Mouse (Mus musculus): ENCODE results near the gene Dbndd2.

Dbndd2 gene

GRCm38 (mm10) chr2:164485681-164486257, at the start of gene Dbndd2:
Gene Dbndd2 (plus strand): TSS chr2:164486106.
- peak; percentile 22 for DNase-seq (ENCODE audit: low read depth, low spot score)

DNA sequence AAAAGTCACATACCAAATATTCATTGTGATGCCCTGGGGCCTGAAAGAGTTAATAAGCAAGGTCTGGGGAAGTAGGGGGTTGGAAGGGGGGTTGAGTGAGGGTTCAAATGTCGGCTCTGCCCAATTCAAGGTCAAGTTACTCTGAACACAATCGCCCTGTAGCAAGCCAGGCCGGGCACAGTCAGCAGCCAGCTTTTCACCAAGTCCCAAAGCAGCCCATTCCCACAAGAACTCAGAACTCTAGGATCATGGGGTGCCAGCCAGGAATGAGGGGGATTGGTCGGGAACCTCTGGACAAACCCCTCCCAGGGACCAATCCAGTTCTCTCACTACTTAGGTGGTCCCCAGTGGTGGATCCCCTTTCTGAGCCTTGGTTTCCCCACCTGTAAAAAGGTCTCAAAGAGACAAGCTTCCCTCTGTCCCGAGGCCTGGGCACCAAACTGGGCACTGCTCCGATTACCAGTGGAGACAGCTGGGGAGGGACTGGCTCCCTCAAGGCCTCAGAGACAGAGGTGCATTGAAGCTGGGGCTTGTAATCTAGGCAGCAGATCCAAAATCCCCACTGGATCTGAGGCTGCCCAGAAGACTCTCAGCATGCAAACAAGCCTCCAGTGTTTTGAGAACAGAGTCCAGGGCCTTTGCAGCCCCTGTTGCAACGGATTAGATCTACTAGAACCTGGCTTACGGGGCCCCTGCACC, 49.5 kb upstream of the Dbndd2 start:
- no peak for DNase-seq (ENCODE audit: low read depth, low spot score)

DNA sequence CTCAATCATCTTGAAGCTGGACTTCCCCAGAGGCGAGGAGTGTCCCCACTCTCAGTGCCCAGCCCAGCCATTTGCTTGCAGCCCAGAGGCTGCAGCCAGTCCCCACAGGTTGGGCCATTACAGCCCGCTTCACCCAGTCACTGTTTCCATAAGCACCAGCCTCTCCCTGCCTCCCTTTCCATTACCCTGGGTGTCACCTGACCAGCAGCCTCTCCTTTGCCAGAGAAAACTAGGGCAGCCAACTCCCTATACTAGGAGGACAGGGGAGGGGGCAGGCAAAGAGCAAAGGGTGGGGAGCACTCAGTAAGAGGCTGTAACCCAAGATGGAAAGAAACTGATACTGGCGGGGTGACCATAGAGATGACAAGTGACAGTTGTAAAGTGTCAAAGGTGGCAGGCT, 48.9 kb upstream of the Dbndd2 start:
- no peak for DNase-seq (ENCODE audit: low read depth, low spot score)

GRCm38 (mm10) chr2:164437710-164438109, 48.2 kb upstream of the Dbndd2 start:
- no peak for DNase-seq (ENCODE audit: low read depth, low spot score)

- no peak for DNase-seq (ENCODE audit: low read depth, low spot score)
Observed at GRCm38 (mm10) chr2:164438257-164438656, 47.6 kb upstream of the Dbndd2 start.

GRCm38 (mm10) chr2:164439001-164439421, 46.9 kb upstream of the Dbndd2 start:
- DNase-seq (ENCODE audit: low read depth, low spot score): peak; percentile 94

GRCm38 (mm10) chr2:164440314-164440713, 45.6 kb upstream of the Dbndd2 start:
- no peak for DNase-seq (ENCODE audit: low read depth, low spot score)

- DNase-seq (ENCODE audit: low read depth, low spot score): no peak
Observed at GRCm38 (mm10) chr2:164441155-164441554, 44.8 kb upstream of the Dbndd2 start.

DNA sequence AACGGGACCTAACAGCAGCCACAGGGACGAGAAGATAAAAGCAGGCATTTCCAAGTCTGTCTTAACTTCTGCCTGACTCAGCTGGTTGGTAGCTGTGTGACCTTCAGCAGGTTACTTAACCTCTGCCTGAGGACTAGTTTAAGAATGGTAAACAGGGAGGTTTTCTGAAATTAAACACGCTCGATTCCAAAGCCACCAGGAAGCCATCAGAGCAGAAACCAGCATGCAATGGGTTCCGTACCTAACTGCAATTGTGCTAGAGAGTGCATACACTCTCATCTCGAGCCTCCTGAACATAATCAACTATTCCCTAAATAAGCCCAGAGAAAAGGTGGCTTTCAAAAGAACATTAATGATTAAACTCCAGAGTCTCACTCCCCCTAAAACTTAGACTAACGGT, 44.2 kb upstream of the Dbndd2 start:
- DNase-seq (ENCODE audit: low read depth, low spot score): no peak

DNA sequence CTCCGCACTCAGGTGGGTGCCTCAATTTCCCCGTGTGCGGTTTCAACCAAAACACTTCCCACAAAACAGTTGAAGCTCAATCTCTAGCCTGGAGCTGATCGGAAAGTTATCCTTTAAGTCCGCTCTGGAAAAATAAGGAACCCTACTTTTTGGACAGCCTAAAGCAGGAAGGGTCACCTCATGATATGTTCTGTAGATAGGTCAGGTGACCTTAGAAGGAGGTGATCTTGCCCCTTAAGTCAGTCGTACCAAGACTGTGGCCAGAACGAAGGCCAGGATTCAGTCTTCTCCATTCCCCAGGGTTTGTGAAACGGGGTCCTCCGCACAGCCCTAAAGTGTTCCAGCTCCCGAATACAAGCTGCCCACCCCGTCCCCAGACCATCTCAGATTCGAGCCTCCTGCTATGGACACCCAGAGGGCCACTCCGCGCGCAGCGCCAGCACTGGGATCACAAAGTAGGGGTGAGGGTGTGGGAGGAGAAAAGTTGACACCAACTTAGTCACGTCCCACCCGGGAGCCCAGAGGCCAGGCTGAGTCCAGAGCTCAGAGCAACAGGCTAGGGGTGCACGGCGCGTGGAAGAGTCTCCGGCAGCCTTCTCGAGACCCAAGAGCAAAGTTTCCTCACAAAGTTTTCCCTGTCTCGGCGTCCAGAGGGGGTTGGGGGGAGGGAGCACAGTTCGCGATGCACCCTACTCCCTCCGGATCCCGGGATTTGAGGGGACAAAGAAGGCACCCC, 43.4 kb upstream of the Dbndd2 start:
- peak; percentile 62 for DNase-seq (ENCODE audit: low read depth, low spot score)

DNA sequence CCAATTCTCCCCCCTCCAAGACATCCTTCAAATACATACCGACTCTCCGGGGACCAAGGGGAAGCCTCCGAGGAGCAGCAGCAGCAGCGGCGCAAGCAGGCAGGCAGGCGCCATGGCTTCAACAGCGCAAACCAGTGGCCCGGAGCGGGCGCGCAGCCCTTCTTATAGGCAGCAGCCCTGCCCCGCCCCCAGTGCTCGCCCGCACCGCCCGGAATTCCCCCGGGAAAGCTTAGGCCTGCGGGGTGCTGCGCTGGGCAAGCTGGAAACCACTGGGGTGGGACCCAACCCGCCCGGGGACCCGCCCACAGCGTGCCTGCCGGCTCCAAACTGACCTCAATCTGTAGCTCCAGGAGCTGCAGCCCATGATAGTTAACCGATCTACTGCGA, 42.9 kb upstream of the Dbndd2 start:
- peak; percentile 86 for DNase-seq (ENCODE audit: low read depth, low spot score)

DNA sequence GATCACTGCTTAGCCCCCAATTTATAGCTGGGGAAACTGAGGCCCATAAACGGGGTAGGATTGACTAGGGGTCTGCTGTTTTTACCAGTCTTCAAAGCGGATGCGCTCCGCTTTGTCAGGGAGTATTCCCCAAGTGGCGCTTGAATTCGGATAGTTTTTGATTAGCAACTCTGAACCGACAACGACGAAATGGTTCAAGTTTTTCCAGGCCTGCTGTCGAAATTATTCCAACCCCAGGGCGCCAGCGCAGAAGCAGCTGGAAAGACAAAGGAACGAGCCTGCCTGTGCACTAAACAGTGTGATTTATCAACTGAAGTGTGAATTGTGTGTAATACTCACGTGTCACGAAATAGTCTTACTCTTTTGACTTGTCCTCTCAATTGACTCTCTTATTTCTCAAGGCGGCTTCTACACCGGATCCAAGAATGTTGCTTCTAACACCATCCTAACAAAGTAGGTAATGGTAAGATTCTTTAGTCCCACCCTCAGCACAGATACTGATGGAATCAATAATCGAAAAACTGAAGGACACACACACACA, 42.4 kb upstream of the Dbndd2 start, which contains the start of gene Sdc4:
Gene Sdc4 (minus strand): TSS at position 428 of the 541 bp plus-strand sequence.
- DNase-seq (ENCODE audit: low read depth, low spot score): no peak

DNA sequence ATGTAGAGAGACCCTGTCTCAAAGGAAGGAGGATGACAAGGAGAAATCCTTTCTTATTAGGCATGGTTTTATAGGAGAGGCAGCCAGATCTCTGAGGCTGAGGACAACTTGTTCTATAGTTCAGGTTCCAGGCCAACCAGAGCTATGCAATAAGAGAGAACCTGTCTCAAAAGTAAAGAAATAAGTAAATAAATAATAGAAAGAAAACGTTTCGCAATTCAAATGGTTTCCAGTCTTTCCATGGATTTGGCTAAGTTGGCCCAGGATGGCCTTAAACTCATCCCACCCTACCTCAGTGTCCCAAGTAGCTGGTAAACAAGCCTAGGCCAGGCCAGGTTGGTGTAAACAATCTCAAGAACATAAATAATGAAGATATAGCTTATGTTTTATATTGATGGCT, 41.2 kb upstream of the Dbndd2 start:
- DNase-seq (ENCODE audit: low read depth, low spot score): no peak

DNA sequence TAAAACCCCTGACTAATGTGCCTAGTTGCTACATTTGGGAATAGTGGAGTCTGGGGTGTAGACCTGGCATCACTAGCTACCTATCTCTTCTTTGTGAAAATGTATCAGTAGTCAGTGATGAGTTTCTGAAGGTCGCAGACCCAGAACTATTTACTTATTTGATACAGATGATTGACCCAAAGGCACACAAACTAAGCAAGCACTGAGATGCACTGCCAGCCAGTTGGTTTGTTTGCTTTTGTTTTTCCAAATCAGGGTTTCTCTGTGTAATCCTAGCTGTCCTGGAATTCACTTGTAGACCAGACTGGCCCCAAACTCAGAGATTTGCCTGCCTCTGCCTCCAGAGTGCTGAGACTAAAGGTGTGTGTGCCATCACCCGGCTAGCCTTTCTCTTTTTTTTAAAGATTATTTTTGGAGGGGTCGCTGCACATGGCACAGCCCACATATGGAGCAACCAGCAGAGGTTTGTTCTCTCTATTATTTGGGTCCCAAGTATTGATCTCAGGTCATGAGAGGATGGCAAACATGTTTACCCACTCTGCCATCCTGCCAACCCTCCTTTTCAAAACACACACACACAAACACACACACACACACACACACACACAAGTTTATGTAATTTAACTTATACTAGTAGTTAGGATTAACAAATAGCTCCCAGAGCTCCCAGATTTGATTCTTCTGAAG, 40.4 kb upstream of the Dbndd2 start:
- no peak for DNase-seq (ENCODE audit: low read depth, low spot score)

DNA sequence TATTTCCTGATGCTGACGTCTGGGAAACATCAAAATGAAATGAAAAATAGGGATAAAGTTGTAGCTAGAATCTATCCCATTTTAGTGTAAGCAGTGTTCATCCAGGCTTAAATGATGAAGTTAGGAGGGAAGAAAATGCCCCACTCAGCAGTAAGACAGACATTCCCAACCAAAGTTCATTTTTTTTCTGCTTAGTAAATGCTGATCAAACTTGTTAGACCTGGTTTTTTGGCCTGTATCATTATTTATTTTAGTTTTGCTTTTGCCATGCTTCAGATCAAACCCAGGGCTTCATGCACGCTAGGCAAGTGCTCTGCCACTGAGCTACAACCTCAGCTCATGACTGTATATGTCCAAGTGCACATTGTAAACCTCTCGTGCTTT, 39.8 kb upstream of the Dbndd2 start:
- DNase-seq (ENCODE audit: low read depth, low spot score): no peak

GRCm38 (mm10) chr2:164448140-164448539, 37.8 kb upstream of the Dbndd2 start:
- DNase-seq (ENCODE audit: low read depth, low spot score): no peak

- no peak for DNase-seq (ENCODE audit: low read depth, low spot score)
Observed at GRCm38 (mm10) chr2:164448921-164449320, 37.0 kb upstream of the Dbndd2 start.

DNA sequence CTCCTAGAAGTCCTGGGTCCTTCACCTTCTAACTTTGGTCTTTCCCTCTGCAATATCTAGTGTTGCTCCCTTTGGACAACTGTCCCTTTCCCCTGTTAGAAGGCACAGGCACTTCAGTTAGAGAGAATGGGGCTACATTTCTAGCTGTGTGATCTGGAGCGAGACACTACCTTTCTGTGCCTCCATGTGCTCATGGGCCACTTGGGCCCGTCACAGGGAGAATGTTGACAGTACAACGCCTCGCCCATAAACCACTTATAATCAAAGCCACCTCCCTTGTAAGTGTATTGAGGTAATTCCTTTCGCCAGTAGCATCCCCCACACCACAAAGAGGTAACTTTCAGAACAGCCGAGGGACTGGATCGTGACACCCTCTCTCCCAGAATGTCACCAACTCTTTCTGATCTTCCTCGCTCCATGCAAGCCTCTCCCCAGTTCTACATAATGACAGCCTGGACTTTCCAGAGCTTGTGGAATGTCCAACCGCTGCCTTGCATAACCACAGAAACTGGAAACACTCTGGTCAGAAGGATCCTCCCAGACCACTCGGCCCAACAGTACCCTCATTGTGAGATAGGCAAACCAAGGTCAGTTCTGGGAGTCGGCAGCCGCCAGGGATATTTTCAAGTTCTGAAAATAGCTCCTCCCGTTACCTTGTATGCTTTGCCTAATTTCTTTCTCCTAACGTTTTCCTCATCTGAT, 36.4 kb upstream of the Dbndd2 start:
- no peak for DNase-seq (ENCODE audit: low read depth, low spot score)

- DNase-seq (ENCODE audit: low read depth, low spot score): no peak
Observed at GRCm38 (mm10) chr2:164452000-164452676, 33.8 kb upstream of the Dbndd2 start.

GRCm38 (mm10) chr2:164453047-164453757, 32.7 kb upstream of the Dbndd2 start:
- DNase-seq (ENCODE audit: low read depth, low spot score): no peak

Measured in 3T3-L1 (cell line).